Mouse (Mus musculus) midbrain, embryonic 15.5 days (tissue): ENCODE measurements at regions not wholly inside any gene's neighbourhood (a gene's known extent, or its start where the extent isn't known, plus 50 kb on each side); places are given as distances from the start of the nearest gene placed in this dataset.

Experiments used
- ATAC-seq: fragments of 200-750 bp; cut with Nextera tagmentation; replicated peaks from 2 replicates; pipeline ENCODE4 v1.8.0; 2017; ENCODE audit warnings: moderate TSS enrichment
- H3K27ac ChIP-seq: fragments of 300-500 bp; sonication (generic); 2 replicates; pipeline ENCODE4 v1.5.1; 2015; ENCODE audit warnings: mild to moderate bottlenecking, inconsistent platforms
- H3K27me3 ChIP-seq: fragments of 300-500 bp; sonication (generic); replicated peaks from 2 replicates; pipeline ENCODE4 v1.6.1; 2015; ENCODE audit warnings: inconsistent platforms
- H3K36me3 ChIP-seq: fragments of 300-500 bp; sonication (generic); replicated peaks from 2 replicates; pipeline ENCODE4 v1.6.1; 2015; ENCODE audit warnings: inconsistent platforms
- H3K4me1 ChIP-seq: fragments of 300-500 bp; sonication (generic); 2 replicates; pipeline ENCODE4 v1.6.1; 2015; ENCODE audit warnings: inconsistent platforms
- H3K4me2 ChIP-seq: fragments of 300-500 bp; sonication (generic); 2 replicates; pipeline ENCODE4 v1.6.1; 2015; ENCODE audit warnings: inconsistent platforms, mild to moderate bottlenecking, moderate library complexity
- H3K4me3 ChIP-seq: fragments of 300-500 bp; sonication (generic); 2 replicates; pipeline ENCODE4 v1.5.1; 2015; ENCODE audit warnings: mild to moderate bottlenecking, inconsistent platforms
- H3K9ac ChIP-seq: fragments of 300-500 bp; sonication (generic); 2 replicates; pipeline ENCODE4 v1.6.1; 2015; ENCODE audit warnings: mild to moderate bottlenecking, inconsistent platforms
- H3K9me3 ChIP-seq: fragments of 300-500 bp; sonication (generic); 2 replicates; pipeline ENCODE4 v1.6.1; 2016; ENCODE audit warnings: inconsistent platforms
- WGBS: fragments of 180-500 bp; shearing (Covaris S2); methylation state at CpG from one replicate; pipeline ENCODE4 v1.1.7; 2015; ENCODE audit warnings: mixed read lengths; 5-methylcytosine and 5-hydroxymethylcytosine counted together

GRCm38 (mm10) chr16:5759021-5759420, 126.1 kb upstream of the Rbfox1 start:
- peak; percentile 70 for ATAC-seq

GRCm38 (mm10) chr16:5742716-5743507, 142.2 kb upstream of the Rbfox1 start:
- Histone ChIP-seq H3K9me3 (no peaks in the 10 kb centered on the region), H3K4me3 (no peak overlapping the region), H3K27me3 (no peaks in the 10 kb centered on the region), H3K4me2 (no peak overlapping the region), H3K27ac (no peak overlapping the region), H3K4me1 (no peaks in the 10 kb centered on the region), H3K9ac (no peak overlapping the region), H3K36me3 (no peaks in the 10 kb centered on the region)
- 59% methylated on average over 4 of the region's 4 CpGs for WGBS
- no peak for ATAC-seq

More at GRCm38 (mm10) chr16:5759021-5759420, 126.1 kb upstream of the Rbfox1 start:
- WGBS, result 71% methylated on average over 2 of the region's 2 CpGs
- no peak overlapping the region for H3K4me2 ChIP-seq
- H3K27ac ChIP-seq, result no peak overlapping the region
- no peaks in the 10 kb centered on the region for H3K9me3 ChIP-seq
- H3K27me3 ChIP-seq, result no peaks in the 10 kb centered on the region
- no peak overlapping the region for H3K9ac ChIP-seq
- H3K36me3 ChIP-seq, result no peaks in the 10 kb centered on the region
- H3K4me3 ChIP-seq, result no peak overlapping the region
- H3K4me1 ChIP-seq, result no peaks in the 10 kb centered on the region

GRCm38 (mm10) chr16:5740776-5741175, 144.4 kb upstream of the Rbfox1 start:
- ATAC-seq, result no peak
- Histone ChIP-seq H3K4me3 (no peak overlapping the region), H3K9me3 (no peaks in the 10 kb centered on the region), H3K4me1 (no peaks in the 10 kb centered on the region), H3K36me3 (no peaks in the 10 kb centered on the region), H3K4me2 (no peak overlapping the region), H3K27ac (no peak overlapping the region), H3K27me3 (no peaks in the 10 kb centered on the region), H3K9ac (no peak overlapping the region)
- 71% methylated on average over 7 of the region's 7 CpGs for WGBS

GRCm38 (mm10) chr16:5733608-5734007, 151.5 kb upstream of the Rbfox1 start:
- no peak overlapping the region for H3K4me3 ChIP-seq
- no peak overlapping the region for H3K9ac ChIP-seq
- no peak for ATAC-seq
- no peaks in the 10 kb centered on the region for H3K9me3 ChIP-seq
- no peak overlapping the region for H3K27ac ChIP-seq
- H3K36me3 ChIP-seq, result no peaks in the 10 kb centered on the region
- no peaks in the 10 kb centered on the region for H3K4me1 ChIP-seq
- no peak overlapping the region for H3K4me2 ChIP-seq
- WGBS, result 73% methylated on average over 4 of the region's 4 CpGs
- H3K27me3 ChIP-seq, result no peaks in the 10 kb centered on the region

DNA sequence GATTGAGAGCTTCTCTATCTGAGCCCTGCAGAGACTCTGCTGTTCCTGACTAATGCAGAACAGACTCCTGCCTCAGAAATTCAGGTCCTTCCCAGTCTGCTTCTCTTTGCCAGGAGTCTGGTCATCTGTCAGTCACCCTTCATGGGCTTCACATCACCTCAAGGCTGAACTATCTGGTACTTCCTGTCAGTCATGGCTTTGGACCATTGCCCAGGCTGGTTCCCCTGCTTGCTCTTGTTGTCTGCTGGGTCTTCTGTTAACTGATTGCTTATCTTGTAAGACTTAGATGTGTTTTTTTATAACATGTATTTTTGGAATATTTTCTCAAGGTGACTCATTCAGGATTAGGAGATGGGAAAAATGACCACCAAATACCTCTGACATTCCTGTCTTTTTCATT, 162.6 kb upstream of the Rbfox1 start:
- Histone ChIP-seq H3K9me3 (no peaks in the 10 kb centered on the region), H3K4me2 (no peak overlapping the region), H3K4me1 (no peaks in the 10 kb centered on the region), H3K27ac (no peak overlapping the region), H3K36me3 (no peaks in the 10 kb centered on the region), H3K4me3 (no peak overlapping the region), H3K9ac (no peak overlapping the region), H3K27me3 (no peaks in the 10 kb centered on the region)
- ATAC-seq, result no peak

DNA sequence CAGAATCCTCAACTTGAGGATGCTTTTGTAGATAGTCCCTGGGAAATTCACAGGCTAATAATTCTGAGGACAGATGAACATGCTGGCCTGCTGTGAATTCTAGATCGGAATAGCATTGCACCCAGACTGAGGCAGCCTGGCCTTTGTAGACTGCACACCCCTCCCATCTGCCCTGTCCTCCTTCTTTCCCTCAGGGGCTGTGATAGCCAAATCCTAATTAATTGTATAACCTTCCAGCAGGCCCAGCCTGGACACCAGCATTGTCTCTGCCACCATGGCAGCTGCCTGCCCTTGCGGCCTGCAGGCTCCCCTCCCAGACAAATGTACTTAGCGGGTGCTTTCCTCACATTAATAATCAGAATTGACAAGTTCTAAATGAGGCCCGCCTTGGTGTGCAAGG, 171.7 kb upstream of the Rbfox1 start:
- no peak overlapping the region for H3K4me3 ChIP-seq
- H3K27ac ChIP-seq, result no peak overlapping the region
- peaks cover 7% of the 10 kb centered on the region for H3K4me1 ChIP-seq
- H3K36me3 ChIP-seq, result no peaks in the 10 kb centered on the region
- H3K9ac ChIP-seq, result no peak overlapping the region
- H3K9me3 ChIP-seq, result no peaks in the 10 kb centered on the region
- no peaks in the 10 kb centered on the region for H3K27me3 ChIP-seq
- H3K4me2 ChIP-seq, result no peak overlapping the region
- no peak for ATAC-seq
- 65% methylated on average over 4 of the region's 4 CpGs for WGBS

GRCm38 (mm10) chr16:5709831-5710230, 175.3 kb upstream of the Rbfox1 start:
- no peak overlapping the region for H3K4me3 ChIP-seq
- peaks cover 7% of the 10 kb centered on the region for H3K4me1 ChIP-seq
- ATAC-seq, result no peak
- no peaks in the 10 kb centered on the region for H3K9me3 ChIP-seq
- WGBS, result 68% methylated on average over 5 of the region's 5 CpGs
- no peaks in the 10 kb centered on the region for H3K36me3 ChIP-seq
- H3K4me2 ChIP-seq, result no peak overlapping the region
- H3K27ac ChIP-seq, result 0 out of 2 replicates have a peak overlapping the region, but pooled peaks have one; percentile 42
- no peaks in the 10 kb centered on the region for H3K27me3 ChIP-seq
- H3K9ac ChIP-seq, result no peak overlapping the region

- no peak overlapping the region for H3K9ac ChIP-seq
- no peaks in the 10 kb centered on the region for H3K27me3 ChIP-seq
- no peaks in the 10 kb centered on the region for H3K36me3 ChIP-seq
- H3K4me1 ChIP-seq, result 0 out of 2 replicates have a peak, but pooled peaks cover 5% of the 10 kb centered on the region
- 48% methylated on average over 9 of the region's 9 CpGs for WGBS
- H3K27ac ChIP-seq, result no peak overlapping the region
- no peak for ATAC-seq
- no peaks in the 10 kb centered on the region for H3K9me3 ChIP-seq
- H3K4me2 ChIP-seq, result no peak overlapping the region
- H3K4me3 ChIP-seq, result no peak overlapping the region
These were observed 184.4 kb upstream of the Rbfox1 start for GRCm38 (mm10) chr16:5700731-5701255.

DNA sequence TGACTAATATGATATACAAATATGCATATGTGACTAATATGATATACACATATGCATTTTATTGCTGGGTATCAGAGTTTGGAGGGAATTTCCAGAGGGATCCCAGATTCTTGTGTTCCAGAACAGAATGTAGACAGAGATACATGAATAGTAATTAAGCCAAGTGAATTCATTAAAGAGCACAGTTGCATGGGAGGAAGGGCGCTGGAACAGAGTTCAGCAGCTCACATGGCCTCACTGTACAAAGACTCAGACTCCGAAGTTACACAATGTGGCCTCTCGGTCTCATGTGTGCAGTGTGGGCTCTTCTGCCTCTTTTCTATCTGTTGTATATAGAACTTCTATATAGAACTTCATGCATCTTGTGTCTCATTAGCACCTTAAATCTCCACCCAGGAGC, 196.8 kb upstream of the Rbfox1 start:
- Histone ChIP-seq H3K27ac (no peak overlapping the region), H3K4me1 (no peaks in the 10 kb centered on the region), H3K4me3 (no peak overlapping the region), H3K36me3 (no peaks in the 10 kb centered on the region), H3K9me3 (no peaks in the 10 kb centered on the region), H3K9ac (no peak overlapping the region), H3K4me2 (no peak overlapping the region), H3K27me3 (no peaks in the 10 kb centered on the region)
- WGBS, result 75% methylated on average over 3 of the region's 3 CpGs
- ATAC-seq, result no peak

- Histone ChIP-seq H3K4me1 (peaks cover 13% of the 10 kb centered on the region), H3K27ac (0 out of 2 replicates have a peak overlapping the region, but pooled peaks have one; percentile 24), H3K9me3 (no peaks in the 10 kb centered on the region), H3K27me3 (no peaks in the 10 kb centered on the region), H3K4me3 (no peak overlapping the region), H3K4me2 (no peak overlapping the region), H3K9ac (no peak overlapping the region), H3K36me3 (no peaks in the 10 kb centered on the region)
- ATAC-seq, result no peak
- 68% methylated on average over 6 of the region's 6 CpGs for WGBS
These were observed 211.7 kb upstream of the Rbfox1 start for GRCm38 (mm10) chr16:5673372-5673960.

DNA sequence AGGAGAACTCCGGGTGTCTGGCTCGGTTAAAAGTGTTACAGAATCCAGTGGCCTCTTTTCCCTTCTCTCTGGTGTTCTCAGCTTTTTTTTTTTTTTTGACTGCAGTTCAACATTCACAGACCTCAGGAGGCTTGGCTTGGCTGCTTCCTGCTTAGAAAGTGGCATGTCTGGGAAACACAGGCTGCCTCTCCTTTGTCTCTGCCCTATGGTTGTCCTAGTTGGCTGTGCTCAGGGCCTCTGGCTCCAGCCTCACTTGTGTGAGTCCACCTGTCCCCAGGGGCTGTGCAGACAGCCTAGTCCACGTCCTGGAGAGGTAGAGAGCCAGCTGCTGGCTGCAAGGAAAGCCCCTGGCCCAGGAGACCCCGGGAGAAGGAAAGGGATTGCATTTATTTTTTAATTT, 212.3 kb upstream of the Rbfox1 start:
- Histone ChIP-seq H3K4me2 (no peak overlapping the region), H3K4me3 (no peak overlapping the region), H3K4me1 (peaks cover 16% of the 10 kb centered on the region), H3K27ac (peak overlapping the region; percentile 24), H3K9me3 (no peaks in the 10 kb centered on the region), H3K27me3 (no peaks in the 10 kb centered on the region), H3K9ac (no peak overlapping the region), H3K36me3 (no peaks in the 10 kb centered on the region)
- ATAC-seq, result no peak
- WGBS, result 48% methylated on average over 4 of the region's 4 CpGs

GRCm38 (mm10) chr16:5668403-5668967, 216.7 kb upstream of the Rbfox1 start:
- Histone ChIP-seq H3K4me1 (peaks cover 14% of the 10 kb centered on the region), H3K27ac (peak overlapping the region; percentile 39; the same call in 1 of the 2 replicates), H3K36me3 (no peaks in the 10 kb centered on the region), H3K4me2 (no peak overlapping the region), H3K4me3 (no peak overlapping the region), H3K9me3 (no peaks in the 10 kb centered on the region), H3K9ac (no peak overlapping the region), H3K27me3 (no peaks in the 10 kb centered on the region)
- no peak for ATAC-seq
- WGBS, result 49% methylated on average over 4 of the region's 4 CpGs
